Mouse (Mus musculus): ENCODE measurements at regions not wholly inside any gene's neighbourhood (a gene's known extent, or its start where the extent isn't known, plus 50 kb on each side); places are given as distances from the start of the nearest gene placed in this dataset.

DNA sequence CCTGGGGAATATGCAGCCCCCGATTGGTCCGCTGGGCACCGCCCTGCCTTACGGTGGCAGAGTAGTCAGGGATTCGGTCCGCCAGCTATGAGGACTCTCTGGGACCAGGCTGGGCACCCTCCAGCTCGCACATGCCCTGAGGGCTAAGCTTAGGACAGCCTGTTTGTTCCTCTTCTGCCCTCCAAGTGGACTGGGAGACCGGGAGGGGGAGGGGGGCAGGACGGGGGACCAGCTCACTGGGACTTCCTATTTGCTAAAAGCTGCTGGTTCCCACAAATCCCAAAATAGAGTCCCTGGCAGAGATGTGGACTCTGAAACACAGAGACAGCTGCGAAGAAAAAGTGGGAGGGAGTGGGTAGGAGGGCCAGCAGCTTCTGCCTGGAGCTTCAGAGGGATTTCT is 423.6 kb upstream of the Tbx3 start:
- no peak for TF ChIP-seq CTCF (IDR thresholded peaks at IDR 0.05)
- TF ChIP-seq EP300 (IDR thresholded peaks at IDR 0.05): no peak

All from lung, postnatal 0 days (tissue).